In the genomic region with DNA sequence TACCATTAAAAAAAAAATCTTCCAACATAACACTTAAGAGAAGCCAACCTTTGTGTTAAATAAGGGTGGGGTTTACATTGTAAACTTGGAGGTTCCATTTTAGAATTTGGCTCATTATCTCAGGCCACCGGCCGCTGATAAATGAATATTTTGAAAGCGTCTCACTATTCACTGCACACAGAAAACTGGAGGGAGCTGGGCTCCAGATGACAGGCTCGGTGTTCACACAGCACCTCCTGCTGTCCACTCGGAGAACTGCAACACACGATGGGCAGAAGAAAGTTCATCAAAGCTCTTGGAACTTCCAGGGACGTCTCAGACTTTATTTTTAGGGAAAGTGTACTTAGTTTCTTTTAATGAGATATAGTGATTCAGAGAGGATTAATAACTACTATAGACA, we compare ENCODE assay signal across 9 mouse cellular contexts.
A peak's percentile ranks its signal among the peaks of the same experiment; 100 is the strongest.
DNase-seq lines count a peak whose midpoint lies in the region; ATAC-seq and TF ChIP-seq lines count a peak whose summit lies in the region.
"Had no signal": no experiment of that assay in that cellular context is flagged by ENCODE, and none has a peak within 500 bp of the region (broad histone marks: within the 10 kb centered on the region; RNA-seq: fewer than 3 reads in every experiment).

No protein-coding gene starts in this region.

- peaks cover 4% of the 10 kb centered on the region for H3K27me3 ChIP-seq in Patski

- peak; percentile 34 for DNase-seq in gastrocnemius, adult 18-20 months (ENCODE audit: low spot score)
- no peak for DNase-seq in gastrocnemius, postnatal 25 days
- DNase-seq in Patski (ENCODE audit: low read depth, low spot score) = peak; percentile 1
- DNase-seq in cerebellum, postnatal 10 days = peak; percentile 93 to 95
- peak; percentile 57 for DNase-seq in gastrocnemius, adult 2 months
- peak; percentile 61 for DNase-seq in layer of hippocampus, adult 9-10 months (ENCODE audit: low spot score)
- peak; percentile 43 for DNase-seq in lung, postnatal 25 days (ENCODE audit: low spot score)
- DNase-seq in spleen, postnatal 10 days (ENCODE audit: low spot score in 2 of 2) = peak; percentile 12 to 62

- peak; percentile 96 for TF ChIP-seq CTCF in Patski (IDR thresholded peaks at IDR 0.05)
- no peak; the same call in 1 of the 2 replicates for TF ChIP-seq CTCF in gastrocnemius, adult 2 months (IDR thresholded peaks at IDR 0.05)

- H3K4me3 ChIP-seq in gastrocnemius, adult 2 months = no peak overlapping the region
- H3K4me3 ChIP-seq: midbrain, embryonic 12.5 days had no signal

- in situ Hi-C loops in Patski (cut with MboI; ENCODE audit: low pct_unique_long_range_greater_than_20kb) = loop anchor here (5.0 to 25.0 kb wide), 3 partner anchors 470 to 745 kb away; no protein-coding TSS in a partner anchor

- intact Hi-C loops in gastrocnemius, adult 2 months (cut with DNase I) = loop anchor here (1.0 to 5.0 kb wide), 2 partner anchors 465 to 559 kb away; no protein-coding TSS in a partner anchor

- H3K27ac ChIP-seq in gastrocnemius, adult 2 months = no peak overlapping the region
- H3K27ac ChIP-seq: midbrain, embryonic 12.5 days had no signal

- CTCF ChIA-PET in Patski (lab: Charles Lee) = interaction anchor here (0.7 to 1.6 kb wide), 8 partner anchors 9 to 614 kb away, joined by 3 to 5 read pairs (median 3); no protein-coding TSS in a partner anchor

- POLR2A ChIA-PET in Patski (lab: Charles Lee) = no interaction called here

- ATAC-seq in Patski = peak; percentile 74
